Mouse (Mus musculus) liver, embryonic 15.5 days (tissue): ENCODE measurements around the gene Acot1. TPM values are rescaled to one million over a fixed set of nuclear protein-coding genes. Genes with fewer than 3 reads are reported as not detected.
"Not testable (repeated sequence)": the region's sequence is repeated elsewhere in the genome, so short reads cannot be mapped to it uniquely, and the experiment has no call there.

Experiments
- ATAC-seq: fragments of 200-750 bp; cut with Nextera tagmentation; 2 replicates; pipeline ENCODE4 v1.8.0; 2017; ENCODE audit warnings: moderate number of reproducible peaks, mild to moderate bottlenecking, moderate library complexity; ENCODE audit not compliant: insufficient read depth
- H3K27ac ChIP-seq: fragments of 300-500 bp; sonication (generic); replicated peaks from 2 replicates; pipeline ENCODE4 v1.5.1; 2015; ENCODE audit warnings: mild to moderate bottlenecking, inconsistent platforms
- H3K27me3 ChIP-seq: fragments of 300-500 bp; sonication (generic); 2 replicates; pipeline ENCODE4 v1.6.1; 2015; ENCODE audit warnings: mild to moderate bottlenecking, inconsistent platforms
- H3K36me3 ChIP-seq: fragments of 300-500 bp; sonication (generic); replicated peaks from 2 replicates; pipeline ENCODE4 v1.6.1; 2015; ENCODE audit warnings: moderate library complexity, mild to moderate bottlenecking, inconsistent platforms
- H3K4me1 ChIP-seq: fragments of 300-500 bp; sonication (generic); replicated peaks from 2 replicates; pipeline ENCODE4 v1.6.1; 2015; ENCODE audit warnings: inconsistent platforms
- H3K4me2 ChIP-seq: fragments of 300-500 bp; sonication (generic); 2 replicates; pipeline ENCODE4 v1.6.1; 2015; ENCODE audit warnings: moderate library complexity, mild to moderate bottlenecking, inconsistent platforms
- H3K4me3 ChIP-seq: fragments of 300-500 bp; sonication (generic); replicated peaks from 2 replicates; pipeline ENCODE4 v1.5.1; 2015; ENCODE audit warnings: mild to moderate bottlenecking, inconsistent platforms
- H3K9ac ChIP-seq: fragments of 300-500 bp; sonication (generic); 2 replicates; pipeline ENCODE4 v1.6.1; 2015; ENCODE audit warnings: moderate library complexity, mild to moderate bottlenecking, inconsistent platforms
- H3K9me3 ChIP-seq: fragments of 300-500 bp; sonication (generic); replicated peaks from 2 replicates; pipeline ENCODE4 v1.6.1; 2016; ENCODE audit warnings: inconsistent platforms
- WGBS: fragments of 180-500 bp; shearing (Covaris S2); methylation state at CpG from one replicate; pipeline ENCODE4 v1.1.7; 2015; ENCODE audit warnings: mixed read lengths; ENCODE audit not compliant: insufficient replicate concordance; 5-methylcytosine and 5-hydroxymethylcytosine counted together
- polyA plus RNA-seq: library from polyadenylated mRNA; unstranded; fragments of >200 nt; fragmentation: Nextera tagmentation; extraction: Ambion mirVana; gene quantifications from 2 replicates; pipeline ENCODE4 v1.2.1, GENCODE M21; 2015

Gene Acot1
- polyA plus RNA-seq, 1 experiment from 2014 or later = 44.5 TPM

DNA sequence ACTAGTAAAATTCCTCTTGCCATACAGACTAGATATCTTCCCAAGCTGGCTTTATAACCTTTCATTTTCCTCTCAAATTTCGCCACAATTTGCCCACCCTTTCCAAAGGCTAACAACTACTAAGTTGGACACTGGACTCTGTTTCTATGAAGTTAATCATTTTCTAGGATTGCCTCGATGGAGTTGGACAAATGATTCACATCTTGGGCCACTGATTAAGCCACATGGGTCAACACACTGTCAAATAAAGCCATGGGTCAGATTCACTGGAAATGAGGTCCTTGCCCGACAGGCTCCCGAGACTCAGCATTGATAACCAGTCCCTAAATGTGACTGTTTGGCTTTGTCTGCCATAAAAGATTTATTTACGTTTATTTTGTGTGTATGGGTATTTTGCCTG lies 33.0 kb downstream of the Acot1 start:
- H3K27ac ChIP-seq = peak overlapping the region; percentile 61; the same call in 1 of the 2 replicates
- peak; percentile 43 for ATAC-seq
- H3K27me3 ChIP-seq = peaks cover 18% of the 10 kb centered on the region
- H3K36me3 ChIP-seq = 0 out of 2 replicates have a peak, but pooled peaks cover 4% of the 10 kb centered on the region
- no peak overlapping the region for H3K4me3 ChIP-seq
- no peak overlapping the region for H3K9ac ChIP-seq
- no peak overlapping the region for H3K4me2 ChIP-seq
- peaks cover 6% of the 10 kb centered on the region; the same call in 1 of the 2 replicates for H3K4me1 ChIP-seq
- WGBS = 54% methylated on average over 5 of the region's 5 CpGs
- no peaks in the 10 kb centered on the region for H3K9me3 ChIP-seq

DNA sequence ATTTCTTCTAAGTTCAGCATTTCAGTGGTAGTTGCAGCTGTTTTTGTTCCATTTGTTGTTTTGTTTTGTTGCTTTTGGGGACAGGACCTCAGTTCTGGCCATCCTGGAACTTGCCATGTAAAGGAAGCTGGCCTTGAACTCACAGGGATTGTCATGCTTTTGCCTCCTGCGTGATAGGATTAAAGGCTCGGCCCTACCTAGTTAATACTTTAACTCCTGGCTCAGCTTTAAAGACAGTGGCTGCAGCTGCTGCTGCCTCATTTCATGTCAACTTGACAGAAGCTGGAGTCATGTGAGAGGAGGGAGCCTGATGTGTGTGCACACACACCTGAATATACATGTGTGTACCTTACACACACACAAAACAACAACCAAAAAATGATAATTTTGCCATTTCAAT lies 34.8 kb downstream of the Acot1 start:
- Histone ChIP-seq H3K4me1 (peaks cover 6% of the 10 kb centered on the region; the same call in 1 of the 2 replicates), H3K9me3 (no peaks in the 10 kb centered on the region), H3K4me2 (no peak overlapping the region), H3K4me3 (no peak overlapping the region), H3K36me3 (0 out of 2 replicates have a peak, but pooled peaks cover 4% of the 10 kb centered on the region), H3K27me3 (0 out of 2 replicates have a peak, but pooled peaks cover under 1% of the 10 kb centered on the region), H3K27ac (no peak overlapping the region), H3K9ac (no peak overlapping the region)
- WGBS = 51% methylated on average over 2 of the region's 2 CpGs
- no peak for ATAC-seq

DNA sequence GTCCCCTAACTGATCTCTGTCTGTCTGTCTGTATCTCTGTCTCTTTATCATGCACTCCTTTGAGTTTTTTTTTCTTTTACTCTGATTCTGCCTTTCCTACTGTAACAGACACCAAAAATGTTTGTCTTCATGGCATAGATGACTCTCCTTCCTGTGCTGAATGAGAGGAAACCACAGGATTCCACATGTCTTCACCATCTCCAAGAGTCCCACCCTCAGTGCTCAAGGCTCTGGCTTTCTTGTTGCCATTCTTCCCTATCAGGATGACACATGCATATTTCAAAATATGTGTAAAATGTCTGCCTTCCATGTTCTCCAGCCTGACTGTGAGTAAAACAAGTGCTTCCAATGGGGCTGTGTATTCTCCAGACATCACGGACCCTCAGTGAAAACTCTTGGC lies 37.6 kb downstream of the Acot1 start:
- peaks cover 6% of the 10 kb centered on the region for H3K4me1 ChIP-seq
- H3K36me3 ChIP-seq = 0 out of 2 replicates have a peak, but pooled peaks cover 4% of the 10 kb centered on the region
- H3K4me2 ChIP-seq = no peak overlapping the region
- peaks cover 2% of the 10 kb centered on the region; the same call in 1 of the 2 replicates for H3K27me3 ChIP-seq
- no peak overlapping the region for H3K9ac ChIP-seq
- no peak overlapping the region for H3K4me3 ChIP-seq
- no peaks in the 10 kb centered on the region for H3K9me3 ChIP-seq
- no peak overlapping the region for H3K27ac ChIP-seq
- no peak for ATAC-seq
- WGBS = 66% methylated on average over 1 of the region's 1 CpGs

DNA sequence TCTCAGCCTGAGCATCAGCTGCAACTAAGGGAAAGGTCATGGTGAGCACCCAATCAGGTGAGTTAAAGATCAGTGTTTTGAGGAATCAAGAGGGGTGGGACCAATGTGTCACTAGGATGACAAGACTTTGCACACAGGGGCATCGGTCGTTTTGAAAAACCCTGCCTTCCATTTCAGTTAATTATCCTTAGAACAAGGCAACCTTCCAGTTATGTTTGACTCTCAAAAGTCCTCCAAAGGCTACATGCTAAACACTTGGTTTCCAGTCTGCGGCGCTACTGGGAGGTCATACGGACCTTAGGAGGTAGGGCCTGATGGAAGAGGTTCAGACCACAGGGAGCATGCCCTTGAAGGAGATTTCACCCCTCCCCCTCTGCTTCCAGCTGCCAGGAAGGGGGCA lies 41.5 kb downstream of the Acot1 start:
- H3K27ac ChIP-seq, H3K9me3 ChIP-seq, ATAC-seq, H3K9ac ChIP-seq, H3K4me3 ChIP-seq, H3K36me3 ChIP-seq, H3K4me2 ChIP-seq, H3K4me1 ChIP-seq: not testable (repeated sequence)
- peaks cover 38% of the 10 kb centered on the region for H3K27me3 ChIP-seq
- 74% methylated on average over 5 of the region's 5 CpGs for WGBS

DNA sequence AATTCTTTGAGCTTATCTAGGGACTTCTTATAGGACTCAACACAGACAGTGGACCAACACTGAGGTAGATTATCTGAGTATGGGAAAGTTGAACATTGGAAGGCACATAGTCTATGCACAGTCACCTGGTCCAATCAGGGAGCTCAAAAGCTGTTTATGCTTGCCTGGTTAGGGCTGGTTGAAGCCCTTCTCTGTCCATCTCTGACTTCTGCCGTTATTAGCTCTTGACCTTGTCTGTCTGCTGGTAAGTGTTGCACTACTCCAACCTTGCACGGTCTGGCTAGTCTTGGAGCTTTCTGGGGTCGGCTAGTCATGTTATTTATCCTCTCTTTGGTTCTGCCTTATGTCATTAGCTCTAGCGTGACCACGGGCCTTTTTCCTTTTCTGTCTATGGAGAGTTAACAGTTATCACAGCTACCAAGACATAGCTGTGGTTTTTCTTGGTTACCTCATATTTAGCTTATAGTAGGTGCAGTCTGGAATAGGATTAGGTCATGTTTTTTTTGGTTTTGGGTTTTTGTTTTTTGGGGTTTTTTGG lies 42.7 kb downstream of the Acot1 start, which contains the start of gene Acot3:
TSS of gene Acot3 (plus strand) at position 208 of the 538 bp plus-strand sequence.
- WGBS = 18% methylated on average over 5 of the region's 5 CpGs
- H3K27ac ChIP-seq = 0 out of 2 replicates have a peak within 1 kb of the TSS, but pooled peaks have one; percentile 16
- H3K4me3 ChIP-seq = 0 out of 2 replicates have a peak within 1 kb of the TSS, but pooled peaks have one; percentile 49
- H3K27me3 ChIP-seq = peaks cover 38% of the 10 kb centered on the region
- H3K9me3 ChIP-seq = no peaks in the 10 kb centered on the region
- H3K4me2 ChIP-seq = peak within 1 kb of the TSS; percentile 59
- no peaks in the 10 kb centered on the region; the same call in 1 of the 2 replicates for H3K4me1 ChIP-seq
- no peak for ATAC-seq
- no peaks in the 10 kb centered on the region for H3K36me3 ChIP-seq
- no peak within 1 kb of the TSS for H3K9ac ChIP-seq

DNA sequence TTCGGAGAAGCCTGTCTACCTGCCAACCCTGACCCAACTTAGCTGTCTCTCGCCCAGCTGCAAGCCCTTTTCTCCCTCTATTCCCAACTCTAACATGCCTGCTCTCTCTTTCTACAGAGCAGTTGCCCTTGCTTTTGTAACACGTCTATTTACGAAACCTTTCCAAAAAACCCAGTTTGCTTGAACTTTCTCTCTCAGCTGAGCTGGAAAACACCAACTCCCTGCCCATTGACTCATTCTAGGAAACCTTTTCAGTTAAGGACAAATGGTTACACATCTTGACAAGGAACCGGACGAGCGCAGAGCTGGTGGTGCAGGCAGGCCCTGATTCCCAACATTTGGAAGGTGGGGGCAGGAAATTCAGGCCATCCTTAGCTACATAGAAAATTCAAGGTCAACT lies 43.3 kb downstream of the Acot1 start:
- 53% methylated on average over 7 of the region's 7 CpGs for WGBS
- H3K27ac ChIP-seq = 0 out of 2 replicates have a peak overlapping the region, but pooled peaks have one; percentile 16
- H3K9me3 ChIP-seq = no peaks in the 10 kb centered on the region
- H3K4me3 ChIP-seq = 0 out of 2 replicates have a peak overlapping the region, but pooled peaks have one; percentile 49
- H3K4me1 ChIP-seq = no peaks in the 10 kb centered on the region; the same call in 1 of the 2 replicates
- H3K4me2 ChIP-seq = peak overlapping the region; percentile 59
- no peak for ATAC-seq
- H3K9ac ChIP-seq = no peak overlapping the region
- H3K27me3 ChIP-seq = peaks cover 38% of the 10 kb centered on the region
- no peaks in the 10 kb centered on the region for H3K36me3 ChIP-seq

DNA sequence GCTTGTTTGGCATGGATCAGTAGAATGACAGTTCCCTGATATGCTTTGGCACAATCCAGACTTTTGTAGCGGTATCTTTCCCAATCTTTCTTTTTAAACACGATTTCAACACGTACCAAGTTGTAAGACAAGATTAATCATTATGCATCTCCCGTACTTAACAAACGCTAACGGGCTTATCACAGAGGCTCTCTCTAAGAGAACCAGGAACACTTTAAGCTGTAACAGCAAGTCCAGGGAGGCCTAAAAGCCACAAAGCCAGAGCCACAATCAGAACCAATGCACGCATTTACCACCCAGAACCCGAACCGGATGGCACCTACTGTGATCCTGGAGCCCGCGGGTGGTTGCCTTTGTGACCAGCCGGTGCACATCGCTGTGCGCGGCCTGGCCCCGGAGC lies 43.9 kb downstream of the Acot1 start:
- WGBS = 12% methylated on average over 16 of the region's 16 CpGs
- Histone ChIP-seq H3K27me3 (peaks cover 38% of the 10 kb centered on the region), H3K36me3 (no peaks in the 10 kb centered on the region), H3K4me2 (peak overlapping the region; percentile 59), H3K9ac (no peak overlapping the region), H3K9me3 (no peaks in the 10 kb centered on the region), H3K4me1 (no peaks in the 10 kb centered on the region; the same call in 1 of the 2 replicates), H3K27ac (peak overlapping the region; percentile 16; the same call in 1 of the 2 replicates), H3K4me3 (peak overlapping the region; percentile 49)
- ATAC-seq = peak; percentile 22; the same call in 1 of the 2 replicates

DNA sequence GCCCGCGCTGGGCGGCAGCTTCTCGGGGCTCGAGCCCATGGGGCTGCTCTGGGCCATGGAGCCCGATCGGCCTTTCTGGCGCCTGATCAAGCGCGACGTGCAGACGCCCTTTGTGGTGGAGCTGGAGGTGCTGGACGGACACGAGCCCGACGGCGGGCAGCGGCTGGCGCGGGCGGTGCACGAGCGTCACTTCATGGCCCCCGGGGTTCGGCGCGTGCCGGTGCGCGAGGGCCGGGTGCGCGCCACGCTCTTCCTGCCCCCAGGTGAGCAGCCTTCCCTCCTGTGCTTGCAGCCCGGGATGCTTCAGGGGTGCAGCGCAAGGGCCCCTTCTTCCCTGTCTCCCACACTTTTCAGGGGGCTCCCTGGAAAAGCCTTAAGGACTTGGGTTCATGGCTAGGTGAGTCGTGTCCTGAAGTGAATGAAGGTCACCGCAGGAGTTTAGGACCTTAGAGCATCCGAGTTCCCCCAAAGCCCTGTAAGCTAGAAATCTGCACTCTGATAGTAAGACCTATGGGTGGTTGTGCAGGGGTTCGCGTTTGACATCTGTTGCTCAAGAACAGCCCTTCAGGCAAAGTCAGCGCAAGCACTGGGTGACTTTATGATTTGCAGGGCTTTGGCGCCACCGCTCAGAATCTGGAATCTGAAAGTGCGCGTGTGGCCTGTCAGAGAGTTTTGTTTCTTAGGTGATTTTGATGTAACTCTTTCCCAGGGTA lies 44.5 kb downstream of the Acot1 start:
- Histone ChIP-seq H3K4me3 (peak overlapping the region; percentile 49), H3K36me3 (no peaks in the 10 kb centered on the region), H3K4me2 (peak overlapping the region; percentile 59), H3K27ac (peak overlapping the region; percentile 34; the same call in 1 of the 2 replicates), H3K9me3 (no peaks in the 10 kb centered on the region), H3K9ac (no peak overlapping the region), H3K27me3 (peaks cover 38% of the 10 kb centered on the region), H3K4me1 (no peaks in the 10 kb centered on the region; the same call in 1 of the 2 replicates)
- peak; percentile 49; the same call in 1 of the 2 replicates for ATAC-seq
- 3% methylated on average over 41 of the region's 46 CpGs for WGBS

DNA sequence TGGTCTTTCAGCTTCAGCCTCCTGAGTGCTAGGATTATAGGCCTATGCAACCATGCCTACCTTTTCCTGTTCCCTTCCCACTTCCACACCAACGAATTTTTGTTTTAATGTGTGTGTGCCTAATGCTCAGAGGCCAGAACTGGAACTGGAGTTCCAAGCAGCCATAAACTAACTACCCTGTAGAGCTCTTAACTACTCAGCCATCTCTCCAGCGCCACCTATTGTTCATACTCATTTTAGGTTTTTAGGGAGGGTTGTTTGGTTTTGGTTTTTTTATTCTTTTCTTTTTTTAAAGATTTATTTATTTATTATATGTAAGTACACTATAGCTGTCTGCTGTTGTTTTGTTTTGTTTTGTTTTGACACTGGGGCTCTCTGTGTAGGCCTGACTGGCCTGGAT lies 51.7 kb downstream of the Acot1 start:
- no peaks in the 10 kb centered on the region for H3K4me1 ChIP-seq
- ATAC-seq = no peak
- H3K9me3 ChIP-seq = no peaks in the 10 kb centered on the region
- H3K27me3 ChIP-seq = no peaks in the 10 kb centered on the region
- H3K36me3 ChIP-seq = no peaks in the 10 kb centered on the region
- 8% methylated on average over 2 of the region's 2 CpGs for WGBS
- no peak overlapping the region for H3K27ac ChIP-seq
- H3K4me3 ChIP-seq = no peak overlapping the region
- no peak overlapping the region for H3K9ac ChIP-seq
- no peak overlapping the region for H3K4me2 ChIP-seq

DNA sequence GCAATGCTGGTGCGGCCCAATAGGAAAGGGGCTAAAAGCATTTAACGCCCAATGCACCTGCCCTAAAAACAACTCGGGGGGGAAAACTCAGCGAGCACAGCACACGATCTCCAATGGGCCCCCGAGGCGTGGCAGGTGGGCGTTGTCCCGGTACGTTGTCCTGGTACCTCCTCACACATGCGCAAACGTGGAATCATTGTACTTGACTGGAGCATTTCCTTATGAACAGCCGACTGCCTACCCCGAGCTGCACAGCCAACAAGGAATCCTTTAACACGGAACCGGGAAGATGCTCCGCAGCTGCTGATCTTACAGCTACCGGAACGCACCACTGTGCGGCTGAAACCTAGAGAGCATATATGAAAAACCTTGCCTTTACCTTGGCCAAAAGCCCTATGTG lies 53.0 kb downstream of the Acot1 start:
- peaks cover 9% of the 10 kb centered on the region for H3K27me3 ChIP-seq
- H3K4me2 ChIP-seq = no peak overlapping the region
- H3K36me3 ChIP-seq = no peaks in the 10 kb centered on the region
- H3K9me3 ChIP-seq = no peaks in the 10 kb centered on the region
- no peaks in the 10 kb centered on the region for H3K4me1 ChIP-seq
- ATAC-seq = no peak
- no peak overlapping the region for H3K27ac ChIP-seq
- H3K4me3 ChIP-seq = no peak overlapping the region
- H3K9ac ChIP-seq = no peak overlapping the region
- WGBS = 84% methylated on average over 20 of the region's 20 CpGs

DNA sequence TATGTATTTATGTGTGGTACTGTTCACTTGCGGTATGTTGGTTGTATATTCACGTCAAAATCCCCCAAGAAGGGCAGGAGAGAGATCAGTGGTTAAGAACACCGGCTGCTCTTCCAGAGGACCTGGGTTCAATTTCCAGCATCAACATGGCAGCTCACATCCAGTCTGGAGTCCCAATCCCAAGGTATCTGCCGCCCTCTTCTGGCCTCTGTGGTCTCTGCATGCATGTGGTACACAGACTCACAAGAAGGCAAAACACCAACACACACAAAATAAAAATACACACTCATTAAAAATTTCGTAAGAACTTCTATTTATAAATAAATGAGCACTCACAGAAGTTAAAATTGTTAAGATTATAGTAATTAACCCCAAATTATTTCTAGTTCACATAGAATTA lies 53.9 kb downstream of the Acot1 start:
- no peak overlapping the region for H3K4me2 ChIP-seq
- H3K4me3 ChIP-seq = no peak overlapping the region
- WGBS = 57% methylated on average over 5 of the region's 5 CpGs
- H3K9ac ChIP-seq = no peak overlapping the region
- H3K9me3 ChIP-seq = no peaks in the 10 kb centered on the region
- H3K4me1 ChIP-seq = no peaks in the 10 kb centered on the region
- peaks cover 18% of the 10 kb centered on the region for H3K27me3 ChIP-seq
- no peak overlapping the region for H3K27ac ChIP-seq
- H3K36me3 ChIP-seq = no peaks in the 10 kb centered on the region
- no peak for ATAC-seq
